Mouse (Mus musculus) heart, adult 2 months (tissue): ENCODE measurements around the gene Ttc39b. TPM values are rescaled to one million over a fixed set of nuclear protein-coding genes. Genes with fewer than 3 reads are reported as not detected.

Experiments
- DNase-seq, 2 experiments: peaks; one replicate each; pipeline ENCODE4 v3.0.0; 2021
- H3K27ac ChIP-seq: fragments of 200-600 bp; 2 replicates; pipeline ENCODE4 v1.8.1; 2022
- H3K27me3 ChIP-seq: fragments of 200-500 bp; 2 replicates; pipeline ENCODE4 v1.6.1; 2012; ENCODE audit warnings: mild to moderate bottlenecking, low read length, inconsistent platforms, mixed read lengths; ENCODE audit not compliant: control insufficient read depth, insufficient read depth
- H3K36me3 ChIP-seq: fragments of 200-500 bp; 2 replicates; pipeline ENCODE4 v1.6.1; 2012; ENCODE audit warnings: low read length, inconsistent platforms; ENCODE audit not compliant: control insufficient read depth, insufficient read depth
- H3K4me1 ChIP-seq: fragments of 200-500 bp; 2 replicates; pipeline ENCODE4 v1.6.1; 2011; ENCODE audit warnings: low read length; ENCODE audit not compliant: control insufficient read depth, insufficient read depth
- H3K4me3 ChIP-seq: fragments of 200-600 bp; 2 replicates; pipeline ENCODE4 v1.8.1; 2022
- H3K79me2 ChIP-seq: fragments of 200-500 bp; replicated peaks from 2 replicates; pipeline ENCODE4 v1.6.1; 2012; ENCODE audit warnings: mild to moderate bottlenecking, inconsistent platforms, low read length, moderate library complexity, mixed read lengths; ENCODE audit not compliant: control insufficient read depth, insufficient read depth
- H3K9ac ChIP-seq: fragments of 200-500 bp; 2 replicates; pipeline ENCODE4 v1.6.1; 2012; ENCODE audit warnings: low read depth, mild to moderate bottlenecking, control low read depth, inconsistent platforms, low read length, mixed read lengths
- CTCF ChIP-seq: fragments of 200-600 bp; IDR thresholded peaks from 2 replicates; pipeline ENCODE4 v1.8.1; 2022; ENCODE audit warnings: antibody characterized with exemption, mild to moderate bottlenecking, moderate library complexity
- EP300 ChIP-seq: fragments of 200-500 bp; IDR thresholded peaks from 2 replicates; pipeline ENCODE4 v1.6.1; 2011; ENCODE audit warnings: low read depth, low read length, control low read depth; ENCODE audit not compliant: insufficient read depth
- POLR2A ChIP-seq: fragments of 200-500 bp; IDR thresholded peaks from 2 replicates; pipeline ENCODE4 v1.6.1; 2011; ENCODE audit warnings: mild to moderate bottlenecking, low read depth, low read length, control low read depth; ENCODE audit not compliant: insufficient read depth
- WGBS: fragments of 180-500 bp; shearing (Covaris S2); methylation state at CpG from one replicate; pipeline ENCODE4 v1.1.7; 2018; 5-methylcytosine and 5-hydroxymethylcytosine counted together
- intact Hi-C: fragments of 180-260 bp; cut with DNase I; formaldehyde crosslinking; loops from one replicate; pipeline ENCODE4 v1.15.1; 2025
- polyA plus RNA-seq: library from polyadenylated mRNA; depleted of rRNA; stranded (reverse); fragments of >200 nt; gene quantifications from 2 replicates; pipeline ENCODE4 v1.2.3, GENCODE M21; 2012
- total RNA-seq, 2 experiments: library from RNA; stranded (reverse); gene quantifications; 2 replicates each; pipeline ENCODE4 v1.2.3; 2021

Gene Ttc39b
- total and polyA plus RNA-seq, 3 experiments, result 3.8 to 21.9 (median 16.2) TPM

GRCm38 (mm10) chr4:83223197-83223596, 100.9 kb downstream of the Ttc39b start:
- no peaks in the 10 kb centered on the region for H3K4me1 ChIP-seq
- no peak overlapping the region for H3K27ac ChIP-seq
- no peak overlapping the region for H3K4me3 ChIP-seq
- no peaks in the 10 kb centered on the region for H3K79me2 ChIP-seq
- no peak for DNase-seq
- H3K36me3 ChIP-seq, result no peaks in the 10 kb centered on the region; the same call in 1 of the 2 replicates
- intact Hi-C loops, result no loop called here
- no peak for TF ChIP-seq EP300
- H3K27me3 ChIP-seq, result no peaks in the 10 kb centered on the region
- 74% methylated on average over 5 of the region's 5 CpGs for WGBS
- H3K9ac ChIP-seq, result no peak overlapping the region

- H3K4me1 ChIP-seq, result no peaks in the 10 kb centered on the region
- TF ChIP-seq POLR2A (no peak), CTCF (no peak), EP300 (no peak)
- H3K27me3 ChIP-seq, result no peaks in the 10 kb centered on the region
- WGBS, result 88% methylated on average over 13 of the region's 13 CpGs
- no peaks in the 10 kb centered on the region for H3K36me3 ChIP-seq
- intact Hi-C loops, result no loop called here
- no peaks in the 10 kb centered on the region for H3K79me2 ChIP-seq
- H3K9ac ChIP-seq, result no peak overlapping the region
- H3K4me3 ChIP-seq, result no peak overlapping the region
- H3K27ac ChIP-seq, result no peak overlapping the region
- no peak for DNase-seq
These were observed 103.1 kb downstream of the Ttc39b start for GRCm38 (mm10) chr4:83220761-83221557.

GRCm38 (mm10) chr4:83219253-83219652, 104.8 kb downstream of the Ttc39b start:
- no peaks in the 10 kb centered on the region for H3K79me2 ChIP-seq
- no peaks in the 10 kb centered on the region for H3K27me3 ChIP-seq
- intact Hi-C loops, result no loop called here
- H3K27ac ChIP-seq, result no peak overlapping the region
- TF ChIP-seq CTCF, result no peak
- no peak for TF ChIP-seq EP300
- no peak for TF ChIP-seq POLR2A
- H3K4me1 ChIP-seq, result no peaks in the 10 kb centered on the region
- no peak overlapping the region for H3K4me3 ChIP-seq
- DNase-seq, result no peak
- H3K9ac ChIP-seq, result no peak overlapping the region
- WGBS, result 74% methylated on average over 5 of the region's 5 CpGs
- H3K36me3 ChIP-seq, result no peaks in the 10 kb centered on the region

GRCm38 (mm10) chr4:83217128-83217527, 106.9 kb downstream of the Ttc39b start:
- WGBS, result 92% methylated on average over 5 of the region's 5 CpGs
- Histone ChIP-seq H3K9ac (no peak overlapping the region), H3K4me3 (no peak overlapping the region), H3K27ac (no peak overlapping the region), H3K4me1 (no peaks in the 10 kb centered on the region), H3K36me3 (no peaks in the 10 kb centered on the region), H3K27me3 (no peaks in the 10 kb centered on the region), H3K79me2 (no peaks in the 10 kb centered on the region)
- TF ChIP-seq CTCF (no peak), POLR2A (no peak), EP300 (no peak)
- intact Hi-C loops, result no loop called here
- DNase-seq, result no peak

- no peaks in the 10 kb centered on the region for H3K36me3 ChIP-seq
- no peaks in the 10 kb centered on the region for H3K79me2 ChIP-seq
- no peak overlapping the region for H3K9ac ChIP-seq
- H3K27ac ChIP-seq, result no peak overlapping the region
- 76% methylated on average over 7 of the region's 7 CpGs for WGBS
- no peaks in the 10 kb centered on the region for H3K4me1 ChIP-seq
- H3K4me3 ChIP-seq, result no peak overlapping the region
- no peaks in the 10 kb centered on the region for H3K27me3 ChIP-seq
- DNase-seq, result no peak
- intact Hi-C loops, result no loop called here
- TF ChIP-seq POLR2A (no peak), EP300 (no peak), CTCF (no peak)
These were observed 107.7 kb downstream of the Ttc39b start for GRCm38 (mm10) chr4:83216381-83216780.

GRCm38 (mm10) chr4:83215776-83216175, 108.3 kb downstream of the Ttc39b start:
- no peak for DNase-seq
- Histone ChIP-seq H3K27ac (no peak overlapping the region), H3K27me3 (no peaks in the 10 kb centered on the region), H3K9ac (no peak overlapping the region), H3K4me3 (no peak overlapping the region), H3K79me2 (no peaks in the 10 kb centered on the region), H3K36me3 (no peaks in the 10 kb centered on the region), H3K4me1 (no peaks in the 10 kb centered on the region)
- TF ChIP-seq POLR2A (no peak), EP300 (no peak), CTCF (no peak)
- intact Hi-C loops, result no loop called here
- WGBS, result 91% methylated on average over 1 of the region's 1 CpGs
